Mouse (Mus musculus): ENCODE measurements around the gene Rapgef1. TPM values are rescaled to one million over a fixed set of nuclear protein-coding genes. Genes with fewer than 3 reads are reported as not detected.
A peak's percentile ranks its signal among the peaks of the same experiment; 100 is the strongest.

The Rapgef1 gene
- total and polyA plus RNA-seq, 2 experiments from 2014 or later = 13.7 to 94.0 TPM

- WGBS = 21% methylated on average over 9 of the region's 9 CpGs
Measured at GRCm38 (mm10) chr2:29670231-29670991, 50.9 kb downstream of the Rapgef1 start.

GRCm38 (mm10) chr2:29671374-29671773 lies 51.9 kb downstream of the Rapgef1 start:
- peaks cover 39% of the 10 kb centered on the region for H3K4me1 ChIP-seq (ENCODE audit: insufficient read depth, low read length)
- WGBS = 48% methylated on average over 4 of the region's 4 CpGs
- no peaks in the 10 kb centered on the region for H3K27me3 ChIP-seq (ENCODE audit: insufficient read depth, low read length)
- no peak overlapping the region for H3K4me2 ChIP-seq (ENCODE audit: low read depth, low read length)
- no peak for DNase-seq (ENCODE audit: low spot score)
- no peak overlapping the region for H3K4me3 ChIP-seq (ENCODE audit: low read length)
- H3K9ac ChIP-seq (replicated peaks; ENCODE audit: low read length) = no peak overlapping the region
- no peak for ATAC-seq
- H3K9me3 ChIP-seq (ENCODE audit: low read length) = no peaks in the 10 kb centered on the region
- no peaks in the 10 kb centered on the region for H3K36me3 ChIP-seq (ENCODE audit: insufficient read depth, low read length)
- H3K27ac ChIP-seq = peak overlapping the region; percentile 65; the same call in 1 of the 2 replicates
- no peak for TF ChIP-seq CTCF (IDR thresholded peaks at IDR 0.05; ENCODE audit: low read depth)

More at GRCm38 (mm10) chr2:29670231-29670991, 50.9 kb downstream of the Rapgef1 start:
- TF ChIP-seq CTCF (IDR thresholded peaks at IDR 0.05; ENCODE audit: low read depth) = peak; percentile 68
- Histone ChIP-seq H3K4me3 (ENCODE audit: low read length) (no peak overlapping the region), H3K4me2 (ENCODE audit: low read depth, low read length) (0 out of 2 replicates have a peak overlapping the region, but pooled peaks have one; percentile 13), H3K4me1 (ENCODE audit: insufficient read depth, low read length) (peaks cover 41% of the 10 kb centered on the region), H3K9ac (replicated peaks; ENCODE audit: low read length) (no peak overlapping the region), H3K36me3 (ENCODE audit: insufficient read depth, low read length) (no peaks in the 10 kb centered on the region), H3K9me3 (ENCODE audit: low read length) (no peaks in the 10 kb centered on the region), H3K27ac (peak overlapping the region; percentile 65), H3K27me3 (ENCODE audit: insufficient read depth, low read length) (no peaks in the 10 kb centered on the region)
- peak; percentile 73 for ATAC-seq
- DNase-seq (ENCODE audit: low spot score) = peak; percentile 76

- Histone ChIP-seq H3K36me3 (ENCODE audit: insufficient read depth, low read length) (no peaks in the 10 kb centered on the region), H3K27me3 (ENCODE audit: insufficient read depth, low read length) (no peaks in the 10 kb centered on the region), H3K9me3 (ENCODE audit: low read length) (no peaks in the 10 kb centered on the region), H3K4me2 (ENCODE audit: low read depth, low read length) (no peak overlapping the region), H3K9ac (replicated peaks; ENCODE audit: low read length) (no peak overlapping the region), H3K4me1 (ENCODE audit: insufficient read depth, low read length) (peaks cover 35% of the 10 kb centered on the region), H3K4me3 (ENCODE audit: low read length) (no peak overlapping the region), H3K27ac (no peak overlapping the region)
- no peak for TF ChIP-seq CTCF (IDR thresholded peaks at IDR 0.05; ENCODE audit: low read depth)
- DNase-seq (ENCODE audit: low spot score) (peak; percentile 12), ATAC-seq (no peak)
- 58% methylated on average over 3 of the region's 3 CpGs for WGBS
Measured at GRCm38 (mm10) chr2:29671856-29672255, 52.3 kb downstream of the Rapgef1 start.

DNA sequence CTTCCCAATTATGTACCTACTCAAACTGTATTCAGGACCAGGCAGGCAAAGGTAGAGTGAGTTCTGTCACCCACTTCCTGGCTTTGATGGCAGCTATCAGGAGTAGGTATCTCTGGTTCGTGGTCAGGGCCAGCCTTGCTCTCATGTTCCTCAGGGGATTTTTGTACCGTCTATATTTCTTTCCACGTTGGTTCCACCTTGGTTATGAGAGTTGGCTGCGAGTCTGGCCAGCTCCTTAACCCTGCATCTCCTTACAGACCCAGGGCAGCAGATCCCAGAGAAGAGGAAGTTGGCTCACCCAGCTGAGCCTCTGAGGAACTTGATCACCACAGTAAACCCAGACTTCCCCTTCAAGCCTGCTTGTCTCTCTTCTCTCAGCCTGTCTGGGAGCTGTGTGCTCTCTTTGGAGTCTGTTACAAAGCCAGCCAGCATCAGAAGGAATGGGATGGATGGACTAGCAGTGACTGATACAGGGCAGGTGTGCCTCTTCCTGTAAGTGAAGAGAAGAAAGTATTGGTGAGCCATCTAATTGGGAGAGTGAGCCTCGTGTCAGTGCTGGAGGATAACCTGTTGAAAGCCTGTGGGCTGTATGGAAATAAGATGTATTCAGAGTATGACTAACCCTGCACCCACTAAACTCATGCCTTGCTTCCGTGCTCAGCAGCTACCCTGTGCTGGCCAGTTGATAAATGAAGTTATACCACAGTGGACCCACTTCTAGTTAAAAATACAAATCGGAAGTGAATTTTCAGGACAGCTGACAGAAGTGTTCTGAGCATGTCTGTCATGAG lies 53.4 kb downstream of the Rapgef1 start:
- Histone ChIP-seq H3K36me3 (ENCODE audit: insufficient read depth, low read length) (no peaks in the 10 kb centered on the region), H3K27me3 (ENCODE audit: insufficient read depth, low read length) (no peaks in the 10 kb centered on the region), H3K4me1 (ENCODE audit: insufficient read depth, low read length) (peaks cover 29% of the 10 kb centered on the region), H3K9me3 (ENCODE audit: low read length) (no peaks in the 10 kb centered on the region), H3K27ac (no peak overlapping the region), H3K9ac (replicated peaks; ENCODE audit: low read length) (no peak overlapping the region), H3K4me2 (ENCODE audit: low read depth, low read length) (no peak overlapping the region), H3K4me3 (ENCODE audit: low read length) (no peak overlapping the region)
- DNase-seq (ENCODE audit: low spot score) (no peak), ATAC-seq (no peak)
- 84% methylated on average over 7 of the region's 7 CpGs for WGBS
- TF ChIP-seq CTCF (IDR thresholded peaks at IDR 0.05; ENCODE audit: low read depth) = no peak

DNA sequence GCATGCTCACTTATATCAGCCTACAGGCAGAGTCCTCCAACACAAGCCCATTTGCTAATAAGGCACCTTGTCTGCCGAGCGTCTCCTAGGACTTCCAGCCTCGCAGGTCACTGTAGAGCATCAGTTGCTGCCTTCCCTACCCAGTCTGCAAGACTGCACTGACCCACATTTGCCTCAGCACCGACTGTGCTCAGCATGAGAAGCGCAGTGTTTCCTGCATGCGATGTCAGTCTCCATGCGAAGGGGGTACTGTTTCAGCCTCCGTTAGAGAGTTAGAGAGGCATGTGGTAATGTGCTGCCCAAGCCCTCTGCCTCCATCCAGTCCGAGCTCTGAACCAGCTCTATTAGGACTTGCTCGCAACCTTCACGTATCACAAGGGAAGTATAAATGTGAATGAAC lies 54.6 kb downstream of the Rapgef1 start:
- Histone ChIP-seq H3K27ac (no peak overlapping the region), H3K9me3 (ENCODE audit: low read length) (no peaks in the 10 kb centered on the region), H3K9ac (replicated peaks; ENCODE audit: low read length) (no peak overlapping the region), H3K4me2 (ENCODE audit: low read depth, low read length) (no peak overlapping the region), H3K4me1 (ENCODE audit: insufficient read depth, low read length) (peaks cover 25% of the 10 kb centered on the region), H3K36me3 (ENCODE audit: insufficient read depth, low read length) (no peaks in the 10 kb centered on the region), H3K4me3 (ENCODE audit: low read length) (no peak overlapping the region), H3K27me3 (ENCODE audit: insufficient read depth, low read length) (no peaks in the 10 kb centered on the region)
- no peak for ATAC-seq
- WGBS = 76% methylated on average over 11 of the region's 11 CpGs
- DNase-seq (ENCODE audit: low spot score) = no peak
- no peak for TF ChIP-seq CTCF (IDR thresholded peaks at IDR 0.05; ENCODE audit: low read depth)

DNA sequence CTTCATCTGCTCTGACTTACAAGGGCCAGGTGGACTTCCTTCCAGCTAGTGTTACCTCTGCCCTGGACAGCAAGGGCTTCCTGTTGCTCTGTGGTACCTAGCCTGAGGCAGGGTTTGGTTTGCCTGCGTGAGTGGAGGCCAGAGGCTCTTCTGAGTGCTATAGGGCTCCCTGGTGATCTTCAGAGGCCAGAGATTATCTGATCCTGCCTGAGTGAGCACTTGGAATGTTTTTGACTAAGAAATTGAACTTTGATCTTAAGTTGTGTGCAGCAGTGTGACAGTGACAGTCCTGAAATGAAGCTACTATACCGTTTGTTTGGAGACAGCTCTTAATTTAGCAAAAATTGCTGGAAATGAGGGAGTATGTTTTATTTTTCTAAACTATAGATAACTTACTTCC lies 55.0 kb downstream of the Rapgef1 start:
- no peak overlapping the region for H3K4me2 ChIP-seq (ENCODE audit: low read depth, low read length)
- ATAC-seq = no peak
- no peaks in the 10 kb centered on the region for H3K9me3 ChIP-seq (ENCODE audit: low read length)
- peaks cover 2% of the 10 kb centered on the region; the same call in 1 of the 2 replicates for H3K36me3 ChIP-seq (ENCODE audit: insufficient read depth, low read length)
- H3K27me3 ChIP-seq (ENCODE audit: insufficient read depth, low read length) = no peaks in the 10 kb centered on the region
- no peak overlapping the region for H3K4me3 ChIP-seq (ENCODE audit: low read length)
- WGBS = 55% methylated on average over 2 of the region's 2 CpGs
- H3K4me1 ChIP-seq (ENCODE audit: insufficient read depth, low read length) = peaks cover 20% of the 10 kb centered on the region
- H3K9ac ChIP-seq (replicated peaks; ENCODE audit: low read length) = no peak overlapping the region
- H3K27ac ChIP-seq = no peak overlapping the region
- no peak for TF ChIP-seq CTCF (IDR thresholded peaks at IDR 0.05; ENCODE audit: low read depth)
- DNase-seq (ENCODE audit: low spot score) = no peak
